Mouse (Mus musculus): ENCODE measurements around the gene Gm20388. TPM values are rescaled to one million over a fixed set of nuclear protein-coding genes. Genes with fewer than 3 reads are reported as not detected.
A peak's percentile ranks its signal among the peaks of the same experiment; 100 is the strongest.

Gm20388 gene
- polyA plus RNA-seq, 1 experiment from 2014 or later = 5.5 TPM

DNA sequence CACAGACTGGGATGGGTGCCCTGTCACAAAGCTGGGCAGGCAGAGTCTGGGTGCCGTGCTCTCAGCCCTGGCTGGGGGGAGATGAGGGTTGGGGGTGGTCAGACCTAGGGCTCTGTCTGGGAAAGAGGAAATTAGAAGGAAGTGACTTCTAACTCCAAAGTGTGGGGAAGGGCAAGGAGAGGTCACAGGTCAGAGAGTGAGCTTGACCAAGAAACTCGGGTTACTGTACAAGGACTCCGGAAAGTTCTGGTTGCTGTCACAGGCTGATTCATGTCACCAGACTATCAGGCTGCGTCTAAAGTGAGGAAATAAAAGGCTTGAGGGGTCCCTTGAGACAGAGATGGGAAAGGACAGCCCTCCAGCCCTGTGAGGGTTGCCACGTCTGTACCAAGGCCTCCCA, 1408.8 kb downstream of the Gm20388 start:
- no peak for ATAC-seq (ENCODE audit: borderline replicate concordance, extremely low read depth, low FRiP score, low TSS enrichment)
- Histone ChIP-seq H3K4me3 (no peak overlapping the region), H3K9ac (no peak overlapping the region), H3K27ac (no peak overlapping the region), H3K36me3 (no peaks in the 10 kb centered on the region), H3K4me2 (no peak overlapping the region), H3K9me3 (no peaks in the 10 kb centered on the region), H3K27me3 (no peaks in the 10 kb centered on the region), H3K4me1 (peaks cover 12% of the 10 kb centered on the region)
- WGBS = 47% methylated on average over 5 of the region's 5 CpGs

DNA sequence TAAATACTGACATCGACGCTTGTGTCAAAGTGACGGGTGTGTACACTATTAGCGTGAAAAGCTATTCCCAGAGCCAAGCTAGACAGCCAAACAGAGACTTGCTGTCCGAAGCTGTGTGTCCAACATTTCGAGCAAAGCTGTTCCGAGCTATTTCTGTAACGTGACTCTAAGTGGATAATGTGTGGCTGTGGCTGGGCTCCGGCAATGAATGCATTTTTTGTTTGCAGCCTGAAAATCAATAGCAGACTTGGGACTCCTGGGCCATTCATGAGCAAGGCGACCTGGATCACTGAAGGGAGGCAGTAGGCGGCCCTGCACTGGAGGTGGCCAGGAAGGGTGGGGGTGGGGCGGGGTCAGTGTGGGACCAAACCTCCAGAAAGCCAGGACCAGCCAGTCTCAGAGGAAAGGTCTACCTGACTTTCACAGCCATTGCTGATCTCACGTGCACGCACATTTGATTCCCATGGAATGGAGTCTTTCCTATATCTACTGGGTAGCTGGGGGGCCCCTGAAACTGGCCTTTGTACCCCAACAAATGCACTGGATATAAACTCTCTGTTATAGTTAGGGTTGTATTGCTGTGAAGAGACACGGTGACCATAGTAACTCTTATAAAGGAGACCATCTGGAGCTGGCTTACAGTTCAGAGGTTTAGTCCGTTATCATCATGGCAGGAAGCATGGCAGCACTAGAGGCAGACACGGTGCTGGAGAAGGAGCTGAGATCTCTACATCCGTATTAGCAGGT, 1415.7 kb downstream of the Gm20388 start:
- 42% methylated on average over 18 of the region's 18 CpGs for WGBS
- H3K27me3 ChIP-seq = no peaks in the 10 kb centered on the region
- H3K9ac ChIP-seq = no peak overlapping the region
- no peak; the same call in 1 of the 2 replicates for ATAC-seq (ENCODE audit: borderline replicate concordance, extremely low read depth, low FRiP score, low TSS enrichment)
- H3K4me3 ChIP-seq = no peak overlapping the region
- no peak overlapping the region for H3K4me2 ChIP-seq
- no peaks in the 10 kb centered on the region for H3K9me3 ChIP-seq
- peaks cover 12% of the 10 kb centered on the region for H3K4me1 ChIP-seq
- no peaks in the 10 kb centered on the region for H3K36me3 ChIP-seq
- H3K27ac ChIP-seq = no peak overlapping the region

DNA sequence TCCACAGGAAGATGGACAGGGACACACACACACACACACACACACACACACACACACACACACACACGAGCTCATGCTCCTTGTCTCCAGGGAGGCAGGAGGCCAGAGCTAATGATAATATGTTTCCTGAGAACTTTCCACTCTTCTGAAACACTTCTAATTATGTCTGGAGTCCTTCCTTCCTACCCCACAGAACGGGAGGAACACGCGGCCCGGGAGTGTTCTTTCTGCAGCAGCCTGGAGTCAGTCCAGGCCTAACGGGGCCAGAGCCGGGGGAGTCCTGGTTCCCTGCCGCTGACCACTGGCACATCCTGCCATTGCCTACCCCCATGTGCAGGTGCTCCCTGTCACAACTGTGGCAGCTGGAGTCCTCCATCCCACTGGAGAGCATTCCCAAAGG, 1421.8 kb downstream of the Gm20388 start:
- 26% methylated on average over 8 of the region's 8 CpGs for WGBS
- Histone ChIP-seq H3K4me2 (no peak overlapping the region), H3K27ac (peak overlapping the region; percentile 47; the same call in 1 of the 2 replicates), H3K4me1 (peaks cover 26% of the 10 kb centered on the region), H3K9ac (no peak overlapping the region), H3K27me3 (no peaks in the 10 kb centered on the region; the same call in 1 of the 2 replicates), H3K4me3 (no peak overlapping the region), H3K36me3 (no peaks in the 10 kb centered on the region), H3K9me3 (no peaks in the 10 kb centered on the region)
- ATAC-seq (ENCODE audit: borderline replicate concordance, extremely low read depth, low FRiP score, low TSS enrichment) = no peak; the same call in 1 of the 2 replicates

DNA sequence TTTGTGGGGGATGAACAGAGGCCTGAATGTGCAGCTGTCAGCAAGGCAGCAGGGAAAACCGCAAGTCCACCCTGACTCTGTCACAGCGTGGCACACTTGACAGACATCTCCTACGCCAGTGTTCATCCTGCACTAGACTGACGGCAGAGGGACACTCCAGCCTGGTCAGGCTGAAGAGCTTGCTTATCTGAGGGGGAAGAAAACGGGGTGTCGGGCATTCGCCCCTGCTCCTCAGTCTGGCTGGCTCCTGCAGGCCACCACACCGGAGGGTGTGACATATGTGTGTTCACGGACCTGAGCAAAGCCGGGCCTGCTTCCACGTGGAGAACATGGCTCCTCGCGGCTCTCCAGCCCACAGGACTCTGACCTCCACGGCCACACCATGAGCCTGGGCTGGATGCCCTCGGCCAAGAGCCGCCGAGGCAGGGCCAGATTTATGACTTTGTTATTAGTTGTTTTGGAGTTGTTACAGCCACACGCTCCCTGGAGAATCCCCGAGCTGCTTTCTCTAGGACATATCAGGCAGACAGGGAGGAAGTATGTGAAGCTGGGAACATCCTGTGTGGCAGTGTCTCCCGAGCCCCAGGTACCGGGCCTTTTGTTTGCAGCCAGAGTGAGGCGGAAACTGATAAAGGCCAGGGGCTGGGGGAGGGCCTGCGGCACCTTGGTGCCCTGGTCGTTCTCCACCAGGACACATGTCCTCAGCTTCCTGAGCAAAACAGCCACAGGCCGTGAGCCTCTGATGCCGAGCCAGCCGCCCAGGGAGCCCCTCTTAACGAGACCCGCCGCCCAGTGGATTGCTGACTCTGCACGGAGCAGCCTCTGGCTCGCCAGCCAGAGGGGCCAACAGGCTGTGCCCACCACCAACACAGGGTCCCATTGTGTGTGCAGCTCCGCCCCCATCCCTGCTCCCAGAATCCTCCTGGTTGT, 1424.1 kb downstream of the Gm20388 start:
- no peak overlapping the region for H3K4me3 ChIP-seq
- no peaks in the 10 kb centered on the region; the same call in 1 of the 2 replicates for H3K27me3 ChIP-seq
- peak overlapping the region; percentile 3; the same call in 1 of the 2 replicates for H3K9ac ChIP-seq
- H3K36me3 ChIP-seq = no peaks in the 10 kb centered on the region
- WGBS = 29% methylated on average over 33 of the region's 33 CpGs
- no peak overlapping the region for H3K4me2 ChIP-seq
- peak; percentile 53 for ATAC-seq (ENCODE audit: borderline replicate concordance, extremely low read depth, low FRiP score, low TSS enrichment)
- peak overlapping the region; percentile 86 for H3K27ac ChIP-seq
- no peaks in the 10 kb centered on the region for H3K9me3 ChIP-seq
- H3K4me1 ChIP-seq = peaks cover 26% of the 10 kb centered on the region

DNA sequence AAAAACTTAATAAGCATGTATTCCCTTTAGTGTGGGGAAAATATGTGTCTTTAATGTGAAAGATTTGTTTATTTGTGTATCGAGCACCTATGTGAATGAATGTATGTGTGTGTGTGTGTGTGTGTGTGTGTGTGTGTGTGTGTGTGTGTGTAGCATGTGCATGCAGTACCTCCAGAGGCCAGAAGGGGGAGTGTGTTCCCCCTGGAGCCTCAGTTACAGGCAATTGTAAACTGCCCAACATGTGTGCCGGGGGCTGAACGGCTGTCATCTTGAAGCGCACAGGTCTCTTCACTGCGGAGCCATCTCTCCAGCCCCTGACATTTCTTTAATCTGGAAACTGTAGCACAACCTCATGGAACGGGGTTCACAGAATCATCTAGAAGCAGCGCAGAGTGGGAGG, 1425.0 kb downstream of the Gm20388 start:
- no peak overlapping the region for H3K4me2 ChIP-seq
- H3K9ac ChIP-seq = no peak overlapping the region
- H3K4me3 ChIP-seq = no peak overlapping the region
- H3K27ac ChIP-seq = no peak overlapping the region
- ATAC-seq (ENCODE audit: borderline replicate concordance, extremely low read depth, low FRiP score, low TSS enrichment) = no peak
- H3K4me1 ChIP-seq = peaks cover 26% of the 10 kb centered on the region
- H3K9me3 ChIP-seq = no peaks in the 10 kb centered on the region
- WGBS = 97% methylated on average over 7 of the region's 7 CpGs
- H3K36me3 ChIP-seq = no peaks in the 10 kb centered on the region
- H3K27me3 ChIP-seq = no peaks in the 10 kb centered on the region; the same call in 1 of the 2 replicates

DNA sequence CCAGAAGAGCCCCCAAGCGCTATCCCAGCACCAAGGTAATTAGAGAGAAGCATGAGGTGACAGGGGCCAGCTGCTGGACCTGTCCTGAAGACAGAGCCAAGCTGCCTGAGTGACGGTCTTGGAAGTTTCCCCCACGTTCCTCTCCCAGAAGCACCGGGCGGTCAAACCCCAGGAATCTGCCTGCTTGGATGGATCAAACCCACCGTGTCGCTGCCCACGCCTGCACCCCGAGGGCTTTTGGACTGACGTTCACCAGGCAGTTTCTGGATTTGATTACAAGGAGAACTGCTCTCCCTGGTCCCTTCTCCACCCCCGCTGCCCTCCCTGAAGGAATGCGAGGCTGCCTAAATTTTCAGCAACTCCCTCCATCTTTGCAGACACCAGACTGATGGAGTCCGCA, 1432.3 kb downstream of the Gm20388 start:
- Histone ChIP-seq H3K4me3 (no peak overlapping the region), H3K9me3 (no peaks in the 10 kb centered on the region), H3K9ac (no peak overlapping the region), H3K4me1 (peaks cover 20% of the 10 kb centered on the region), H3K27ac (no peak overlapping the region), H3K36me3 (no peaks in the 10 kb centered on the region), H3K27me3 (peaks cover 8% of the 10 kb centered on the region; the same call in 1 of the 2 replicates), H3K4me2 (no peak overlapping the region)
- WGBS = 34% methylated on average over 13 of the region's 13 CpGs
- ATAC-seq (ENCODE audit: borderline replicate concordance, extremely low read depth, low FRiP score, low TSS enrichment) = no peak

DNA sequence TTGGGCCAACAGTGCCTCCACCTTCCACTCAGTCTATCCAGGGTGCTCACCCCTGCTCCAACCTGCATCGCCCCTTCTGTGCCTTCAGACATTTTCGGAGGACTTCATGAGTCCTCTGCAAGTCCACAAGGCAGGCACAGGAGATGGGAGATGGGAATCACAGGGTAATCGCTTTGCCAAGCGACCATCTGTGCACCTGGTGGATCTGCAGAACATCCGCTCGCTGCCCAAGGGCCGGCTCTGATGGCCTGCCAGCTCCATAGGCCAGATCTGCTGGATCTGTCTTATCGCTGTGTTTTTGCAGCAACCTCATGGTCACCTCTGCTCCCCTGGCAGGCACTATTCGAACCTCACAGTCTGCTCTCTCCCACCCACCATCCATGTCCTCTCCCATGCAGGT, 1433.8 kb downstream of the Gm20388 start:
- H3K9me3 ChIP-seq = no peaks in the 10 kb centered on the region
- no peak for ATAC-seq (ENCODE audit: borderline replicate concordance, extremely low read depth, low FRiP score, low TSS enrichment)
- no peaks in the 10 kb centered on the region for H3K36me3 ChIP-seq
- peaks cover 8% of the 10 kb centered on the region; the same call in 1 of the 2 replicates for H3K27me3 ChIP-seq
- no peak overlapping the region for H3K9ac ChIP-seq
- WGBS = 86% methylated on average over 9 of the region's 9 CpGs
- H3K4me2 ChIP-seq = no peak overlapping the region
- peaks cover 20% of the 10 kb centered on the region for H3K4me1 ChIP-seq
- H3K4me3 ChIP-seq = no peak overlapping the region
- no peak overlapping the region for H3K27ac ChIP-seq

DNA sequence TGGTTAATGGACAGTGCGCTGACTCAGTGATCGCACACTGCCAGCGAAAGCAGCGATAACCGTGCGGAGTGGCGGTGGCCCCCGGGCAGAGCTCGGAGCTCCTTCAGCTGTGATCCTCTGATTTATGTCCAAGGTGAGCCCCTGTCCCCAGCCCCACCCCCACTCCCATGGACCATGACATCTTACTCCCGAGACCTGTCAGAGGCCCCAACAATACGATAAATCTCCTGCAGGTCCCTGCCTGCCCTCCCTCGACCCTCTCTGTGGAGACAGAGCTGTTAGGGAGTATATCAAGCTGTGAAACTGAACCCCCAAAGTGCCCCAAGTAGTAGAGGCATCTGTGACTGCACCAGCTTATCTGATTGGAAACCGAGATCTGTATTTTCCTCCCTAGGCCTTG, 1435.5 kb downstream of the Gm20388 start:
- no peak overlapping the region for H3K27ac ChIP-seq
- no peak overlapping the region for H3K4me2 ChIP-seq
- no peak overlapping the region for H3K9ac ChIP-seq
- no peak overlapping the region for H3K4me3 ChIP-seq
- peaks cover 20% of the 10 kb centered on the region for H3K4me1 ChIP-seq
- H3K36me3 ChIP-seq = no peaks in the 10 kb centered on the region
- WGBS = 63% methylated on average over 13 of the region's 13 CpGs
- peaks cover 8% of the 10 kb centered on the region; the same call in 1 of the 2 replicates for H3K27me3 ChIP-seq
- ATAC-seq (ENCODE audit: borderline replicate concordance, extremely low read depth, low FRiP score, low TSS enrichment) = no peak
- H3K9me3 ChIP-seq = no peaks in the 10 kb centered on the region

DNA sequence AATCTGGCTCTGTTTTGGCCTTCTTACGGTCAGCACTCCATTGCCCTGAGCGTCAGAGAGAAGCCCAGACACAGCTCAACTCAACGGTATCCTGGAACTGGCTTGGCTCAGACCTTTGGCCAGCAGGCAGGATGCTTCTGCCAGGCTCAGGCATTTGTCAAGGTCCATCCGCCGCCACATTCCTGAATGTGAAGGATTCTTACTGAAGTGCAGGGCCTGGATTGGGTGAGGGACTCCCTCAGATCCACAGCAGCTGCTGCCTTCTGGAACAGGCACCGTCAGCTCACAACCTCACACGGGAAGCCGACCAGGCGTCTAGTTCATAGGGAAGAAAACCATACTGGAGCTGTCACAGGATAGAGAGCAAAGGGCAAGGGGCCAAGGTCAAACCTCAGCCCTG, 1436.2 kb downstream of the Gm20388 start:
- WGBS = 18% methylated on average over 9 of the region's 9 CpGs
- Histone ChIP-seq H3K4me3 (no peak overlapping the region), H3K36me3 (no peaks in the 10 kb centered on the region), H3K27me3 (peaks cover 8% of the 10 kb centered on the region; the same call in 1 of the 2 replicates), H3K4me1 (peaks cover 20% of the 10 kb centered on the region), H3K9me3 (no peaks in the 10 kb centered on the region), H3K9ac (no peak overlapping the region), H3K27ac (peak overlapping the region; percentile 29), H3K4me2 (no peak overlapping the region)
- peak; percentile 76 for ATAC-seq (ENCODE audit: borderline replicate concordance, extremely low read depth, low FRiP score, low TSS enrichment)

DNA sequence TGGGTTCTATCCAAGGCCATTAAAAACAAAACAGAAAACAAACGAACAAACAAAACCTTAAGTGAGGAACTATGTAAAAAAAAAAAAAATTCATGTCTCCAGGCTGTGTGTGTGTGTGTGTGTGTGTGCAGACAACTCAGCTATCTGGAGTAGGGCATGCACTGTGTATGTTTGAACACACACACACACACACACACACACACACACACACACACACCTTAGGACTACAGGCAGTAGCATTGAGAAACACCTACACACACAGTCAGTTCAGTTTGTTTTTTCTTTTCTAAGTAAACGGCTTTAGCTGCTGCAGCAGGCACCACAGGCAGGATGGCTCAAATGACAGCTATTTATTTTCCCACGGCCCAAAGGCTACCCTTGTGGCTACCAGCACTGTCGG, 1438.4 kb downstream of the Gm20388 start:
- WGBS = 28% methylated on average over 4 of the region's 4 CpGs
- H3K9ac ChIP-seq = no peak overlapping the region
- H3K4me2 ChIP-seq = no peak overlapping the region
- no peaks in the 10 kb centered on the region for H3K9me3 ChIP-seq
- H3K27me3 ChIP-seq = peaks cover 8% of the 10 kb centered on the region; the same call in 1 of the 2 replicates
- H3K4me3 ChIP-seq = no peak overlapping the region
- H3K4me1 ChIP-seq = peaks cover 15% of the 10 kb centered on the region
- no peak overlapping the region for H3K27ac ChIP-seq
- ATAC-seq (ENCODE audit: borderline replicate concordance, extremely low read depth, low FRiP score, low TSS enrichment) = no peak
- no peaks in the 10 kb centered on the region for H3K36me3 ChIP-seq

DNA sequence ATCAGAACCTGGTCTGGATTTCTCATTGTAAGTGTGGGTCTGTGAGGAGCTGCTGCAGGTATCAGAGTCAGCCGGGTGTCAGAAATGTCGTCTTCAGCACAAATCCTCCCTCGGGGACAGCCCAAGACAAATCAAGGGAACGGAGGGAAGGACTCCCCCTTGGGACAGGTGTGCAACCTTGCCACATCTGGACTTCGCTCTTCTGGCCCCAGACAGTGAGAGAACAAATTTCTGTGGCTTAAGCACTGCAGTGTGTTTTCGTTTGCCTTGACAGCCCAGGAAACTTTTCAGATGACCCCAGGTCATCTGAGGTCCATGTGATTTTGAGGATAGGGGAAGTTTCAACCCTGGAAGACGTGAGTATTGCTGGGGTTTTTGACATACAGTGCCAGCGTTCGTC, 1440.2 kb downstream of the Gm20388 start:
- no peak for ATAC-seq (ENCODE audit: borderline replicate concordance, extremely low read depth, low FRiP score, low TSS enrichment)
- Histone ChIP-seq H3K4me2 (no peak overlapping the region), H3K27ac (no peak overlapping the region), H3K9me3 (no peaks in the 10 kb centered on the region), H3K9ac (no peak overlapping the region), H3K36me3 (no peaks in the 10 kb centered on the region), H3K4me3 (no peak overlapping the region), H3K27me3 (no peaks in the 10 kb centered on the region), H3K4me1 (peaks cover 15% of the 10 kb centered on the region)
- 59% methylated on average over 9 of the region's 9 CpGs for WGBS

DNA sequence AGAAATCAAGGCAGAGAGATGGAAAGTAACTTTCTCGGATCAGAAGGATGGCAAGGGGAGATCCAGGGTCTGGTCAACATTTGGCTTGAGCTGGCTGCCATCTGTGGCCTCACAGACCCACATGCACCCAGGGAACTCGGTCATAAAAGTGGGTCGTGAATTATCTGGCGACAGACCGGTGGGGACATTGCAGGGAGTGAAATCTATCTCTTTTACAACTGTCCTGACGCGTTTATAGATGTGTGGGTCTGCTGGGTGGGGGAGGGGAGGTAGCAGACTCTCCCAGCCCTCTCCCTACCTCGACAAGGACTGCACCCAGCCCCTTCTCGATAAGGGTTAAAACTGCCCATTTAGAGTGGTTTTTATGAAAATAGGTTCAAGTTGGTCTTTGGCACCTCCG, 1444.2 kb downstream of the Gm20388 start:
- Histone ChIP-seq H3K9me3 (no peaks in the 10 kb centered on the region), H3K4me3 (no peak overlapping the region), H3K27me3 (no peaks in the 10 kb centered on the region), H3K4me2 (no peak overlapping the region), H3K9ac (no peak overlapping the region), H3K36me3 (no peaks in the 10 kb centered on the region), H3K4me1 (peaks cover 8% of the 10 kb centered on the region), H3K27ac (no peak overlapping the region)
- 56% methylated on average over 10 of the region's 10 CpGs for WGBS
- ATAC-seq (ENCODE audit: borderline replicate concordance, extremely low read depth, low FRiP score, low TSS enrichment) = no peak

Data from lung, embryonic 15.5 days (tissue).